Mouse (Mus musculus) thymus, adult 2 months (tissue): ENCODE measurements around the gene Lurap1.

Experiments
- CTCF ChIP-seq: fragments of 200-500 bp; IDR thresholded peaks from 2 replicates; pipeline ENCODE4 v1.5.1; 2012; ENCODE audit warnings: mild to moderate bottlenecking, control low read depth, low read length, moderate library complexity, borderline replicate concordance; ENCODE audit not compliant: control insufficient read depth, poor library complexity, insufficient read depth; ENCODE audit errors: extremely low read depth
- POLR2A ChIP-seq: fragments of 200-500 bp; IDR thresholded peaks from 2 replicates; pipeline ENCODE4 v1.6.1; 2012; ENCODE audit warnings: mild to moderate bottlenecking, low read length, control low read depth, moderate library complexity; ENCODE audit not compliant: control insufficient read depth, poor library complexity, insufficient read depth; ENCODE audit errors: extremely low read depth

GRCm38 (mm10) chr4:116193583-116194383 is 42.6 kb upstream of the Lurap1 start:
- TF ChIP-seq POLR2A (no peak), CTCF (no peak)
